Mouse (Mus musculus): ENCODE results near the gene Olfr312. TPM values are rescaled to one million over a fixed set of nuclear protein-coding genes. Genes with fewer than 3 reads are reported as not detected.
A peak's percentile ranks its signal among the peaks of the same experiment; 100 is the strongest.
"Not testable (repeated sequence)": the region's sequence is repeated elsewhere in the genome, so short reads cannot be mapped to it uniquely, and the experiment has no call there.

Gene Olfr312
- polyA plus RNA-seq, 1 experiment from 2014 or later, result not detected

DNA sequence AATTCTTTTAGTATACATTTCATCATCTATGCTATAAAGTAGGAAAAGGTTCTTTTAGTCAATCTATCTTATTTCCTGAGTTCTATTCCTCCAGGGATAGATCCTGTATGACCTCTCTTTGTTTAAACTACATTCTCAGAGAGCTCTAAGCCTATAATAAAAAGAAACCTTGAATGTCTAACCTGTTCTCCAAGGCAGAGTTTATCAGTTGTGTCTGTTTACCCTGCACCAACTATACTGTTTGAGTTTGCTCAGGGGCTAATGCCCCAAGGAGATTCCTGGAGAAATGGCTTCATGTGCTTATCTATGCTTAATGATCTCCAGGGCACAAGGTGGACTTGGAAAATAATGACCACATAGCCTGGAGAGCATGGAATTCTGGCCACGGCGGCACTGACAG, 24.6 kb upstream of the Olfr312 start:
- Histone ChIP-seq H3K27me3 (ENCODE audit: poor library complexity, severe bottlenecking) (no peaks in the 10 kb centered on the region), H3K36me3 (replicated peaks) (no peaks in the 10 kb centered on the region), H3K4me1 (peaks cover 17% of the 10 kb centered on the region), H3K4me3 (no peak overlapping the region), H3K9me3 (no peaks in the 10 kb centered on the region), H3K27ac (no peak overlapping the region)
- DNase-seq (ENCODE audit: extremely low spot score, low spot score), result no peak
- 89% methylated on average over 2 of the region's 2 CpGs for WGBS

DNA sequence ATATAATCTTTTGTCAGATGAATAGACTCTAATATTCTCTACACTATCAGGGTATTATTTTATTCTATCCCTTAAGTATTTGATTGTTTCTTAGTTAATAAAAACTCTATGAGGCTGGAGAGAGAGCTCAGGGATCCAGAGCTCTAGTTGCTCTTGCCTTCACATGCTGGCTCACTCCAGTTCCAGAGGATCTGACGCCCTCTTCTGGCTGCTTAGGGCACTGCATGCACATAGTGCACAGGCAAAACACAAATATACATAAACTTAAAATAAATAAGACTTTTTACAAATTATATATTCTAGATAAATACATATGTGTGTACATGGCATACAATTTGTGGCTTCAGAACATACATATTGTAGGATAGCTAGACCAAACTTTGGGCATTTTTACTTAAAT, 17.0 kb upstream of the Olfr312 start:
- Histone ChIP-seq H3K27ac (no peak overlapping the region), H3K4me3 (no peak overlapping the region), H3K36me3 (replicated peaks) (no peaks in the 10 kb centered on the region), H3K4me1 (no peaks in the 10 kb centered on the region), H3K9me3 (no peaks in the 10 kb centered on the region), H3K27me3 (ENCODE audit: poor library complexity, severe bottlenecking) (no peaks in the 10 kb centered on the region)
- no peak for DNase-seq (ENCODE audit: extremely low spot score, low spot score)
- 11% methylated on average over 1 of the region's 1 CpGs for WGBS

- not testable (repeated sequence) for DNase-seq (ENCODE audit: extremely low spot score, low spot score); H3K27me3 ChIP-seq (ENCODE audit: poor library complexity, severe bottlenecking); H3K4me1 ChIP-seq; H3K9me3 ChIP-seq; H3K27ac ChIP-seq; H3K4me3 ChIP-seq; H3K36me3 ChIP-seq (replicated peaks)
- WGBS, result 64% methylated on average over 1 of the region's 1 CpGs
Measured at GRCm38 (mm10) chr11:58814700-58815099, 14.3 kb upstream of the Olfr312 start, which contains the start of gene Olfr313. Gene Olfr313 (plus strand): TSS chr11:58815000.

- H3K27me3 ChIP-seq (ENCODE audit: poor library complexity, severe bottlenecking), result no peaks in the 10 kb centered on the region
- no peaks in the 10 kb centered on the region for H3K4me1 ChIP-seq
- no peak overlapping the region for H3K27ac ChIP-seq
- no peaks in the 10 kb centered on the region for H3K9me3 ChIP-seq
- no peaks in the 10 kb centered on the region for H3K36me3 ChIP-seq (replicated peaks)
- H3K4me3 ChIP-seq, result no peak overlapping the region
- no peak for DNase-seq (ENCODE audit: extremely low spot score, low spot score)
- WGBS, result 89% methylated on average over 1 of the region's 1 CpGs
Measured at GRCm38 (mm10) chr11:58815676-58816075, 13.4 kb upstream of the Olfr312 start.

- Histone ChIP-seq H3K27ac (no peak overlapping the region), H3K4me3 (no peak overlapping the region), H3K27me3 (ENCODE audit: poor library complexity, severe bottlenecking) (no peaks in the 10 kb centered on the region), H3K9me3 (no peaks in the 10 kb centered on the region), H3K4me1 (no peaks in the 10 kb centered on the region), H3K36me3 (replicated peaks) (no peaks in the 10 kb centered on the region)
- 83% methylated on average over 3 of the region's 3 CpGs for WGBS
- no peak for DNase-seq (ENCODE audit: extremely low spot score, low spot score)
Measured at GRCm38 (mm10) chr11:58829764-58830163, 727 bp downstream of the Olfr312 start.

DNA sequence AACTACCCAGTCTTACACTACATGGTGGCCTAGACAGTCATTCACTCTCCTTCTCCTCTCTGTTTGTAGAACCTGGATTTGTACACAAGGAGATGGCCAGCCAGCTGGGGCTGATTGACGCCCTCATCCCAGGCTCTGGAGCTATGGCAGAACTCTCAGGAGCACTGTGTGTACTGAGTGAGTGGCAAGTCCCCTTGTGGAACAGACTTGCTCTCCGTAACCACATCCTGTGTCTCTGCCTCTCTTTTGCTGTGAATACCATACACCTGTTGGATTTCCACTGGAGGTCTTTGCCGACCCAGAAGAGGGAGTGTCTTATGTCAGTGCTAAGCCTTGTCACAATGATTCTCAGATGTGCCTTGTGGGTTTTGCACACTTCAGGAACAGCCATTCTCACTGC, 3.5 kb downstream of the Olfr312 start:
- DNase-seq (ENCODE audit: extremely low spot score, low spot score); H3K4me1 ChIP-seq; H3K4me3 ChIP-seq; H3K27me3 ChIP-seq (ENCODE audit: poor library complexity, severe bottlenecking); H3K9me3 ChIP-seq; H3K27ac ChIP-seq; H3K36me3 ChIP-seq (replicated peaks): not testable (repeated sequence)
- WGBS, result 77% methylated on average over 3 of the region's 3 CpGs

DNA sequence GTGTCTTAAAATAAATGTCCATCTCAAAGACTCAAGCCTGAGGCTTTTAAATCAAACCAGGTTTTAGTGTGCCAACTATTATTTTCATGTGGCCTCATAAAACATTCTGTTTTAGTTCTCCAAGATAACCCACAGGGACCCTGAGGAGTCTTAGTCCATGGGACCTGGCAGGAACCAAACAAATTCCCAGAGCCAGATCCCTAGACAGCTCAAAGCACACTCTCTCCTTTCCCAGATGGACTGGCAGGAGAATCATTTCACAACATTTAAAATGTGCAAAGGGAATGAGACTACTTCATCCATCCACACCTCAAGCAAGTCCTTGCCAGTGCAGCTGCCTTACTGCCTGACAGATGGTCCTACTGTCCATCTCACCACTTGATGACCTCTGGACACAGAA, 9.9 kb downstream of the Olfr312 start, which contains the start of gene Olfr311:
Gene Olfr311, plus strand, starts transcription at position 301 of the 400 bp plus-strand sequence.
- H3K36me3 ChIP-seq (replicated peaks); H3K27me3 ChIP-seq (ENCODE audit: poor library complexity, severe bottlenecking); DNase-seq (ENCODE audit: extremely low spot score, low spot score); H3K9me3 ChIP-seq; H3K4me3 ChIP-seq; H3K4me1 ChIP-seq; H3K27ac ChIP-seq: not testable (repeated sequence)

DNA sequence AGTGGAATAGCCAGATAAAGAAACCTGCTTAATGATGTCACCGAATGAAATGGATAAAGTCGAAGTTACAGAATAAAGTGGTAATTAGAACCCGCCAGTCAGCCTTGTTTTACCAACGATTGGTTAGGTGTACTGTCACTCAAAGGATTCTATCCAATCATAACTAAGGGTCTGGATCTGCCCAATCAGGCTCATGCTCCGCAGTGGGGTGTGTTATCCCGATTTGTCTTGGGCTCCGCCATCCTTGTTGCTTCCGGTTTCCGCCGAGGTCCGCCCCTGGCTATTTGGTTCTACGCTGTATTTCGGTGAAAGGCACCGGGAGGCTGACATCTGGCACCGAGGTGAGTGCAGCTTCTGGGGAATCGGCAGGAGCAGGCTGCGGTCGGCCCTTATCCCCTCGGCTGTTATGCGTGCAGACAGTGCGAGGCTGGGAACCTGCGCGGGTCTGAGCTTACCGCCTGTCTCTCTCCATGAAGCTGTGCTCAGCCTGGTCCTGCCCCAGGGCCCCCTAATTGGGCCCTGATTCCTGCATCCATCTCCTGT, 18.0 kb downstream of the Olfr312 start, which contains the start of gene Gm12258:
Gene Gm12258, plus strand, starts transcription at position 240 of the 543 bp plus-strand sequence.
- peaks cover 13% of the 10 kb centered on the region for H3K4me1 ChIP-seq
- peaks cover 24% of the 10 kb centered on the region for H3K36me3 ChIP-seq (replicated peaks)
- peak within 1 kb of the TSS; percentile 87 for H3K4me3 ChIP-seq
- peak; percentile 87 for DNase-seq (ENCODE audit: extremely low spot score, low spot score)
- WGBS, result 0% methylated on average over 24 of the region's 24 CpGs
- H3K27me3 ChIP-seq (ENCODE audit: poor library complexity, severe bottlenecking), result no peaks in the 10 kb centered on the region
- H3K9me3 ChIP-seq, result no peaks in the 10 kb centered on the region
- H3K27ac ChIP-seq, result peak within 1 kb of the TSS; percentile 87

- no peak for DNase-seq (ENCODE audit: extremely low spot score, low spot score)
- peak overlapping the region; percentile 87 for H3K4me3 ChIP-seq
- no peaks in the 10 kb centered on the region for H3K27me3 ChIP-seq (ENCODE audit: poor library complexity, severe bottlenecking)
- peaks cover 30% of the 10 kb centered on the region for H3K36me3 ChIP-seq (replicated peaks)
- H3K27ac ChIP-seq, result peak overlapping the region; percentile 87; the same call in 1 of the 2 replicates
- peaks cover 13% of the 10 kb centered on the region for H3K4me1 ChIP-seq
- no peaks in the 10 kb centered on the region for H3K9me3 ChIP-seq
- WGBS, result 50% methylated on average over 9 of the region's 9 CpGs
Measured at GRCm38 (mm10) chr11:58847636-58848035, 18.6 kb downstream of the Olfr312 start.

GRCm38 (mm10) chr11:58849731-58850130, 20.7 kb downstream of the Olfr312 start:
- Histone ChIP-seq H3K9me3 (no peaks in the 10 kb centered on the region), H3K4me3 (no peak overlapping the region), H3K27me3 (ENCODE audit: poor library complexity, severe bottlenecking) (no peaks in the 10 kb centered on the region), H3K36me3 (replicated peaks) (peaks cover 37% of the 10 kb centered on the region), H3K27ac (no peak overlapping the region), H3K4me1 (peaks cover 13% of the 10 kb centered on the region)
- DNase-seq (ENCODE audit: extremely low spot score, low spot score), result no peak
- 74% methylated on average over 2 of the region's 2 CpGs for WGBS

DNA sequence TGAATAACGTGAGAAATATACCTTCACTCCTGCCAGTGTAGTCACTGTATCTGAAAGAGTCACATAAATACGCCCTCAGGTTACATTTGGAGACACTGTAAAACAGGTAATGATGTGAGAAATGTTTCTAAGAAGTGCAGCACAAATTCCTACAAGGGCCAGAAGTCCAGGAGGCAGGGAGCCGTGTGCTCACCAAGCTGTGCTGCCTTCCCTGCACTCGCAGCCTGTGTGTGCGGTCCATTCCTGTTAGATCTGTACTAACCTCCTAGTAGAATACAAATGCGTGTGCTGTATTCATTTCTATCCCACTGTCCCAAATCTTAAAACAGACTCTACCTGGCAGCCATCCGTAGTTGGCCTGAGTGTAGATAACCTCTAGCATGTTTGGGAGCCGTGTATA, 31.7 kb downstream of the Olfr312 start:
- no peak overlapping the region for H3K4me3 ChIP-seq
- no peak for DNase-seq (ENCODE audit: extremely low spot score, low spot score)
- no peaks in the 10 kb centered on the region for H3K4me1 ChIP-seq
- H3K36me3 ChIP-seq (replicated peaks), result peaks cover 55% of the 10 kb centered on the region
- no peak overlapping the region for H3K27ac ChIP-seq
- H3K9me3 ChIP-seq, result peaks cover 31% of the 10 kb centered on the region
- 95% methylated on average over 8 of the region's 8 CpGs for WGBS
- no peaks in the 10 kb centered on the region for H3K27me3 ChIP-seq (ENCODE audit: poor library complexity, severe bottlenecking)

- Histone ChIP-seq H3K9me3 (no peaks in the 10 kb centered on the region), H3K4me3 (peak within 1 kb of the TSS; percentile 79), H3K27ac (peak within 1 kb of the TSS; percentile 92), H3K36me3 (replicated peaks) (peaks cover 26% of the 10 kb centered on the region), H3K4me1 (peaks cover 12% of the 10 kb centered on the region), H3K27me3 (ENCODE audit: poor library complexity, severe bottlenecking) (no peaks in the 10 kb centered on the region)
- peak; percentile 82 for DNase-seq (ENCODE audit: extremely low spot score, low spot score)
- WGBS, result 3% methylated on average over 37 of the region's 37 CpGs
Measured at GRCm38 (mm10) chr11:58867039-58867953, 38.3 kb downstream of the Olfr312 start, which contains the start of gene 2810021J22Rik. Gene 2810021J22Rik (plus strand): TSS chr11:58867216.

DNA sequence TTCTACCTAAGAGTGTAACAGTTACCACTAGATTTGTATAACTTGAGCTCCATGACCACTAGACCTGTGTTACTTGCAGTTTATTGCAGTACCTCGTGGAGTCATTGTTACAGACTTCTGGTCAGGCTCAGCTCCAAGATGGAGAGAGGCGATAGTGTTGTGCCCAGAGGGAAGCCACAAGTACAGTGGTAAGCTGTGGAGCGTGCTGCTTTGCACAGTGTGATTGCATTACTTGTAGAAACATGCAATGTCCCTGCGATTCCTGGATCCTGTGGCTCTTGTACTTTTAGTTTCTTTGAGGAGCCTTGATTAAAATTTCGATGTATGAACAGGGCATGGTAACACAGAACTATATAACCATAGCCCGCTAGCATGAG, 38.9 kb downstream of the Olfr312 start:
- H3K27ac ChIP-seq, result peak overlapping the region; percentile 92

More for the DNA sequence above, 38.9 kb downstream of the Olfr312 start:
- H3K9me3 ChIP-seq, result no peaks in the 10 kb centered on the region
- no peak for DNase-seq (ENCODE audit: extremely low spot score, low spot score)
- H3K4me1 ChIP-seq, result peaks cover 12% of the 10 kb centered on the region
- H3K27me3 ChIP-seq (ENCODE audit: poor library complexity, severe bottlenecking), result no peaks in the 10 kb centered on the region
- WGBS, result 88% methylated on average over 6 of the region's 6 CpGs
- peaks cover 26% of the 10 kb centered on the region for H3K36me3 ChIP-seq (replicated peaks)
- peak overlapping the region; percentile 79 for H3K4me3 ChIP-seq

Measured in forebrain, embryonic 10.5 days (tissue).